Mouse (Mus musculus) midbrain, embryonic 12.5 days (tissue): Measurements from ENCODE around the gene Gjc3. TPM values are rescaled to one million over a fixed set of nuclear protein-coding genes. Genes with fewer than 3 reads are reported as not detected.

Experiments
- polyA plus RNA-seq: library from polyadenylated mRNA; unstranded; fragments of >200 nt; fragmentation: Nextera tagmentation; extraction: Ambion mirVana; gene quantifications from 2 replicates; pipeline ENCODE4 v1.2.1, GENCODE M21; 2016

The Gjc3 gene
- polyA plus RNA-seq, 1 experiment from 2014 or later = 0.15 TPM

Other genes starting within 250 kb of the Gjc3 start
- 22.1 TPM in 2 replicates for gene Nyap1, start 221.5 kb downstream of the Gjc3 start, polyA plus RNA-seq
- 68.4 and 71.4 TPM in 2 replicates for gene Tsc22d4, start 217.4 kb downstream of the Gjc3 start, polyA plus RNA-seq
- gene Ppp1r35, start 184.2 kb downstream of the Gjc3 start, polyA plus RNA-seq = 67.7 and 73.0 TPM in 2 replicates
- 12.1 and 13.7 TPM in 2 replicates for gene Mepce, start 175.4 kb downstream of the Gjc3 start, polyA plus RNA-seq
- gene Zcwpw1, start 175.3 kb downstream of the Gjc3 start, polyA plus RNA-seq = 14.9 and 17.9 TPM in 2 replicates
- 0.29 and 0.33 TPM in 2 replicates for gene Pilra, start 126.8 kb downstream of the Gjc3 start, polyA plus RNA-seq
- gene Pilrb1, start 105.0 kb downstream of the Gjc3 start, polyA plus RNA-seq = not detected in 2 replicates
- gene Pilrb2, start 91.3 kb downstream of the Gjc3 start, polyA plus RNA-seq = not detected in 2 replicates
- gene Cyp3a13, start 41.5 kb downstream of the Gjc3 start, polyA plus RNA-seq = not detected in 2 replicates
- gene Azgp1, start 18.4 kb upstream of the Gjc3 start, polyA plus RNA-seq = not detected in 2 replicates
- gene Smok3a, start 58.2 kb upstream of the Gjc3 start, polyA plus RNA-seq = not detected in 2 replicates
- gene Smok3b, start 58.3 kb upstream of the Gjc3 start, polyA plus RNA-seq = not detected in 2 replicates
- not detected in 2 replicates for gene Smok3c, start 90.1 kb upstream of the Gjc3 start, polyA plus RNA-seq
- 39.6 and 43.0 TPM in 2 replicates for gene Zkscan1, start 122.0 kb upstream of the Gjc3 start, polyA plus RNA-seq
- gene Zscan21, start 153.8 kb upstream of the Gjc3 start, polyA plus RNA-seq = 109 TPM in 2 replicates
- gene Zfp113, start 192.6 kb upstream of the Gjc3 start, polyA plus RNA-seq = 46.3 and 47.0 TPM in 2 replicates
- 280 and 295 TPM in 2 replicates for gene Cops6, start 198.0 kb upstream of the Gjc3 start, polyA plus RNA-seq
- 27.9 and 28.2 TPM in 2 replicates for gene Ap4m1, start 208.9 kb upstream of the Gjc3 start, polyA plus RNA-seq
- gene Mcm7, start 209.3 kb upstream of the Gjc3 start, polyA plus RNA-seq = 250 and 269 TPM in 2 replicates
- 121 and 129 TPM in 2 replicates for gene Taf6, start 224.4 kb upstream of the Gjc3 start, polyA plus RNA-seq
- 43.9 and 47.7 TPM in 2 replicates for gene Cnpy4, start 224.4 kb upstream of the Gjc3 start, polyA plus RNA-seq
- gene Mblac1, start 231.2 kb upstream of the Gjc3 start, polyA plus RNA-seq = 11.6 and 12.2 TPM in 2 replicates